Mouse (Mus musculus) bone marrow, adult 2 months (tissue): ENCODE data around the gene Tfeb.

Experiments
- CTCF ChIP-seq: fragments of 200-500 bp; IDR thresholded peaks from 2 replicates; pipeline ENCODE4 v1.5.1; 2011; ENCODE audit warnings: low read length, control low read depth; ENCODE audit not compliant: control insufficient read depth, insufficient read depth
- POLR2A ChIP-seq: fragments of 200-500 bp; IDR thresholded peaks from 2 replicates; pipeline ENCODE4 v1.6.1; 2011; ENCODE audit warnings: low read depth, mild to moderate bottlenecking, control low read depth, low read length, borderline replicate concordance; ENCODE audit not compliant: control insufficient read depth

DNA sequence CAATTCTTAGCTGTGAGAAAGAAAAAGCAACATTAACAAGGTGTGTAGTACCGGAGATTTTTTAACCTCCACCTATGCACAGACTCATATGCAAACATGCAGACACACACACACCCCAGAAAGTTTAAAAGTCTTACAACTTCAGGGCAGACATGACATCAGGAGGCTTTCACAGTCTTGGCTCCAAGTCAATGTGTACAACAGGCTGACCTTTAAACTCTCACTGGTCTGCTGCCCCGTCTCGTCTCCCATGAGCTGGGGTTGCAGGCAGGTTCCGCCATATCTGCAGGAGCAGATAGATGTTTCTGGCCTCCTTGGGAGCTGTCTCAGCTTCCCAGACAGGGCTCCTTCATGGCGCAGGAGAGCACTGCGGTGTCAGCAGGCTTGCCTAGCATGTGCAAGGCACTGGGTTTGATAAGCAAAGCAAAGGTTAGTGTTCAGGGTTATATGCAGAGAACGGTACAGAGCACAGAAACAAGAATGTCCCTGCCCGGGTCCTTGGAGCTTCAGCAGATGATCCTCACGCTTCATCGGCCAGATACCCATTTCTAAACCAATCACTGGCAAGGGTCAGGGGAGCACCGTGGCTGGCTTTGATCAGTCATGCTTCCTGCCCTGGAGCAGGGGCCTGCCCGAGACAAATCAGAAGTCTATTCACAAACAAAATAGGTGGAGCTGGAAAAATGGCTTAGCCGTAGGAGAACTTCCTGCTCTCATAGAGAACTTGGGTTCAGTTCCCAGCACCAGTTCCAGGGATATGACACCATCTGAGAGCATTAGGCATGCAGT lies 68.4 kb downstream of the Tfeb start:
- TF ChIP-seq POLR2A (no peak), CTCF (no peak)
